Mouse (Mus musculus) frontal cortex, postnatal 25 days (tissue): Measurements from ENCODE around the gene Plxna3.
"Not testable (repeated sequence)": the region's sequence is repeated elsewhere in the genome, so short reads cannot be mapped to it uniquely, and the experiment has no call there.

Experiments
- DNase-seq, 2 experiments: peaks; one replicate each; pipeline ENCODE4 v3.0.0; 2022; ENCODE audit warnings: low spot score in 2 of 2

Plxna3 gene

GRCm38 (mm10) chrX:74328725-74329161 lies at the start of gene Plxna3:
TSS of gene Plxna3 (plus strand) at chrX:74329066.
- peak; percentile 15 to 24 for DNase-seq

- no peak for DNase-seq
Observed at GRCm38 (mm10) chrX:74281041-74281731, 47.7 kb upstream of the Plxna3 start.

GRCm38 (mm10) chrX:74281732-74282394 lies 47.0 kb upstream of the Plxna3 start, which contains the start of the genes Taz and Dnase1l1:
TSS of gene Taz (plus strand) at chrX:74281912.
TSS of gene Dnase1l1 (minus strand) at chrX:74282337.
- DNase-seq, result peak in 1 of 2 experiments; percentile 25

GRCm38 (mm10) chrX:74282395-74283091 lies 46.3 kb upstream of the Plxna3 start:
- DNase-seq, result peak; percentile 64 to 67

GRCm38 (mm10) chrX:74283092-74283437 lies 45.8 kb upstream of the Plxna3 start:
- DNase-seq, result no peak

- no peak for DNase-seq
Observed at GRCm38 (mm10) chrX:74293431-74293830, 35.4 kb upstream of the Plxna3 start.

- DNase-seq, result peak; percentile 80 to 85
Observed at GRCm38 (mm10) chrX:74296538-74297448, 32.1 kb upstream of the Plxna3 start, which contains the start of gene Atp6ap1. TSS of gene Atp6ap1 (plus strand) at chrX:74297097.

GRCm38 (mm10) chrX:74298348-74298747 lies 30.5 kb upstream of the Plxna3 start:
- no peak for DNase-seq

- DNase-seq, result no peak
Observed at GRCm38 (mm10) chrX:74299721-74300120, 29.1 kb upstream of the Plxna3 start.

GRCm38 (mm10) chrX:74304867-74305700 lies 23.8 kb upstream of the Plxna3 start, which contains the start of gene Gdi1:
TSS of gene Gdi1 (plus strand) at chrX:74304998.
- DNase-seq, result peak; percentile 49 to 59

GRCm38 (mm10) chrX:74312540-74313464 lies 16.1 kb upstream of the Plxna3 start, which contains the start of gene Fam50a:
TSS of gene Fam50a (plus strand) at chrX:74313033.
- peak; percentile 55 to 76 for DNase-seq

- DNase-seq, result no peak
Observed at GRCm38 (mm10) chrX:74329215-74329671, 377 bp downstream of the Plxna3 start.

GRCm38 (mm10) chrX:74330166-74330930 lies 1.5 kb downstream of the Plxna3 start:
- DNase-seq, result no peak

GRCm38 (mm10) chrX:74352645-74353466 lies 24.0 kb downstream of the Plxna3 start:
- DNase-seq, result no peak

- DNase-seq, result peak; percentile 43 to 65
Observed at GRCm38 (mm10) chrX:74353467-74353770, 24.6 kb downstream of the Plxna3 start, which contains the start of gene Lage3. TSS of gene Lage3 (minus strand) at chrX:74353618.

- DNase-seq, result not testable (repeated sequence)
Observed at GRCm38 (mm10) chrX:74357069-74357468, 28.2 kb downstream of the Plxna3 start.

GRCm38 (mm10) chrX:74359171-74359570 lies 30.3 kb downstream of the Plxna3 start:
- DNase-seq, result no peak
